Mouse (Mus musculus): Measurements from ENCODE around the gene Lrrc42.

Lrrc42 gene

GRCm38 (mm10) chr4:107248061-107248460, 5.3 kb downstream of the Lrrc42 start:
- no peak for DNase-seq (ENCODE audit: low spot score)

GRCm38 (mm10) chr4:107247110-107247509, 6.2 kb downstream of the Lrrc42 start:
- no peak for DNase-seq (ENCODE audit: low spot score)

DNA sequence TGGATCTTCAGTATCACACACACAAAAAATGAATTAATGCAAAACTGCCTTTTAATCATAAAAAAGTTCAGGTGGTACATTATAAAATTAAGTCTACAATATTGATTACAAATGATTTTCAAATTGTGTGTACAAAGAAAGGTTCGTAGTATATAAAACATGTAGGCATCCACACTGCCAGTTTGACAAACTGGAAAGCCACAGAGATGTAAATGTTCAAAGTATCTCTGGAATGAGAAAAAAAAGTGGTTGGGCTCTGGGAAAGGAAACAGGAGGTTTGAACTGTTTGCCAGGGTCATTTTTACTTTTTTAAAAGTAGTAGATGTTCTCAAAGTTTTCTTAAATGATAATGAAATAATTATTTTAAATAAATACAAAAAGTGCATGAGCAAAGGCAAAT, 7.3 kb downstream of the Lrrc42 start:
- DNase-seq (ENCODE audit: low spot score) = no peak

DNA sequence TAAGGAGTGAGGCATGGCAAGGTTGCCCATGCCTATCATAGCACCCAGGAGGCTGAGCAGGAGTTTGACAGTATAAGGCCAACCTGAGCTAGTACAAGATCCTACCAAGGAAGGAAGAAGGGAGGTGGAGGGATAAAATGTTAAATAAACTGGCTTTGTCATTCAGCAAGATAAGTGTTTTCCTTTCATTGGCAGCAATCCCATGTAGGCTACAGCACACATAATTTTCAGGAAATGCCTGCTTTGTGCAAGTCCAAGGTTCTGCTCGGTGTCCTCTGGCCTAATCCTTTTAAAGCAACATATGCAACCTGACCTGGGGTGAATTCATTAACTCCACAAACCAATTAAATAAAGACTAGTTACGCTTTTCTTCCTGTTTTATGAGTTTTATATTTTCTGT, 8.0 kb downstream of the Lrrc42 start:
- no peak for DNase-seq (ENCODE audit: low spot score)

- no peak for DNase-seq (ENCODE audit: low spot score)
Observed at GRCm38 (mm10) chr4:107243365-107244333, 9.7 kb downstream of the Lrrc42 start.

GRCm38 (mm10) chr4:107240196-107240595, 13.1 kb downstream of the Lrrc42 start:
- DNase-seq (ENCODE audit: low spot score) = no peak

DNA sequence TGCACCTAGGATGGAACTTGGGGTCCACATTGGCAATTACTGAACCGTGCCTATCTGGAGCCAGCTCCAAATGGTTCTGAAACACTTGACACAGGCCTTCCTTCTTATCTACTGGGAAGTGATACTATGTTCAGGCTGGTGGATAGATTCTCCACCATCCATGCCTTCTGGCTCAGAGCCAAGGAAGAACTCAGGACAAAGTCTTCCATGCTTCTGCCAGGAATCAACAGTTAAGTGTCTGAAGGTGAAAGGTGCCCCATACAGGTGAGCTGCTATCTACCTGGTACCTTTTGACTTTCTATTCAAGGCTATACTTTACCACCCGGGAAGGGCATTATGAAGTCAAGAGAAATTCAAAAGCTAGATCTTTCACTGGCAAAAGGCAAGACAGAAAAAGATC, 15.1 kb downstream of the Lrrc42 start:
- no peak for DNase-seq (ENCODE audit: low spot score)

DNA sequence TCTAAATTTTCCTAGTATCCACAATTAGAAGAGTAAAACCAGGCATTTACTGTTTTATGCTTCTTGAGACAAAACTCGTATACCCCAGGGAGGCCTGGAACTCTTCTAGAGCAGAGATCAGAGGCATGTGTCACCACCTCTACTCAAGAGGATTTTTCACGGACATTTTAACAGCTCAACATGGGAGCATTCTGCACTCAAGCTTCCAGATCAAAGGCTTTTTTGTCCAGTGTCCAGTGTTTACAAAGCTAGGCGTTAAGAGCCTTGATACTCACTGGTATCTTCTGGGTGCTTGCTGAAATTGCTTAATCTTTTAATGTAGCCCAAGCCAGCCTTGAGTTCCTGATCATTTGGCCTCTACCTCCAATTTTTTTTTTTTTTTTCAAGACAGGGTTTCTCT, 21.1 kb downstream of the Lrrc42 start:
- no peak for DNase-seq (ENCODE audit: low spot score)

GRCm38 (mm10) chr4:107226313-107226712, 27.0 kb downstream of the Lrrc42 start:
- no peak for DNase-seq (ENCODE audit: low spot score)

GRCm38 (mm10) chr4:107223225-107224204, 29.8 kb downstream of the Lrrc42 start:
- DNase-seq (ENCODE audit: low spot score) = peak; percentile 66

GRCm38 (mm10) chr4:107221524-107221923, 31.8 kb downstream of the Lrrc42 start:
- DNase-seq (ENCODE audit: low spot score) = peak; percentile 21

DNA sequence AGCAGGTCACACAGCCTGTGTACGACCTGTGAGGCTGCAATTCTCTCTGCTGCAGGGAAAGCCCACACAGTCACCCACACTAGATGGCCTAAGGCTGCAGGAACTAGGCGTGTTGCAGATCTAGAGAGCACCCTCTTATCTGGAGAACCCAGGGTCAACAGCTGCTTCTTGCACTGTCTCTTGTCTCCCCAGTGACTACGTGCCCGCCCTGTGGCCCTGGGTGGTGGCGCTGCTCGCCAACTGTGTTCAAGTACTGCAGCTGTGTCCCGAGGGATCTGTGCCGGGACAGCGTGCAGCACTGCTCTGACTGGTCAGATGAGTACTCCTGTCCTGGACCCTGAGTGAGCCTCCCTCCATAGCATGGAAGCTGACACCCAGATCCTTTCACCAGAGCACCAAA, 35.8 kb downstream of the Lrrc42 start:
- DNase-seq (ENCODE audit: low spot score) = no peak

GRCm38 (mm10) chr4:107213279-107214011, 39.9 kb downstream of the Lrrc42 start:
- no peak for DNase-seq (ENCODE audit: low spot score)

- no peak for DNase-seq (ENCODE audit: low spot score)
Observed at GRCm38 (mm10) chr4:107211936-107212335, 41.4 kb downstream of the Lrrc42 start.

- no peak for DNase-seq (ENCODE audit: low spot score)
Observed at GRCm38 (mm10) chr4:107211465-107211864, 41.9 kb downstream of the Lrrc42 start.

DNA sequence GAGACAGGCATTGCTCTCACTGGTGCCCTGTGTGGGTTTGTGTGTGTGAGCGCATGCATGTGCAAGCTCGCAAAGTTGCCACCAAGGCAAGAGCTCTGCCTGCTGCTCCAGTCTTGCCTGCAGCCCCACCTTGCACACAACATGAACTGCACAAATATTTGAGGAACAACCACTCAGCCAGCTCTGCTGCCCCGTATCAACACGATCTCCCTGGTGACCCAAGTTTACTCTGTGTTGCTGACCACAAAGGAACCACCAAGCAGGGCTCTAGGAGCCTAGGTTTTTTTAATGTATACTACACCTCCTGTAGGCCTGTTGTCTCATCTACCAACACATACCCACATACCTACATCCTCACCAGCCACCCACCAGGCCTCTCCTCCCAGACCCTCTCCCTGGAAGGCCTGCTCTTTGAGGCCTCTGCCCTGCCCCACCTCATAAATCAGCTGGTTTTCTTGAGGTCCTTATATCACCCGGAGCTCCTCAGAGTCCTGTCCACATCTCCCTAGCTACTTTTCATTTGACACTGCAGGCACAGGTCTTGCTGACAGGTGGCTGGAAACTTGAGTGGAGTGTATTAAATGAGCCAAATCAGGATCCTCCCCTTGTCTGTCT, 42.7 kb downstream of the Lrrc42 start:
- peak; percentile 69 for DNase-seq (ENCODE audit: low spot score)

GRCm38 (mm10) chr4:107208880-107209279, 44.5 kb downstream of the Lrrc42 start, which contains the start of gene Ldlrad1:
Ldlrad1 (plus strand) TSS chr4:107209180.
- no peak for DNase-seq (ENCODE audit: low spot score)

DNA sequence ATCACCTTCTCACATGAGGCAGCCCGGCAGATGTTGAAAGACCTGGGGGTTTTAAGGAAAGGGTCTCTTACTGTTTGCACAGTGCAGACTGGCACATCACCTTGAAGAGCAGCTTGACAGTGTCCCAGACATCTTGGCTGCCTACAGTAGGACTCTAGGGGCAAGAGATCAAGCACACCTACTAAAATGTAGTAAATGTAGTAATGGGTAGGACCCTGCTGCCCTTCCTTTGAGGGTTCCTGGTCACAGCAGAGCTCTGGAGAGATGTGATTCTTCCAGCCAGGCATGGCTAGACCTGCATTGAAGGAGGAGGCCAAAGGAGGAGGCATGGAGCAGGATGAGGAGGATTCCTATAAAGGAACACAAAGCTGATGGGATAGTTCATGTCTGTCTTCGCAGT, 46.3 kb downstream of the Lrrc42 start:
- DNase-seq (ENCODE audit: low spot score) = no peak

GRCm38 (mm10) chr4:107203001-107203400, 50.3 kb downstream of the Lrrc42 start:
- DNase-seq (ENCODE audit: low spot score) = no peak

GRCm38 (mm10) chr4:107201779-107202178, 51.6 kb downstream of the Lrrc42 start:
- no peak for DNase-seq (ENCODE audit: low spot score)

DNA sequence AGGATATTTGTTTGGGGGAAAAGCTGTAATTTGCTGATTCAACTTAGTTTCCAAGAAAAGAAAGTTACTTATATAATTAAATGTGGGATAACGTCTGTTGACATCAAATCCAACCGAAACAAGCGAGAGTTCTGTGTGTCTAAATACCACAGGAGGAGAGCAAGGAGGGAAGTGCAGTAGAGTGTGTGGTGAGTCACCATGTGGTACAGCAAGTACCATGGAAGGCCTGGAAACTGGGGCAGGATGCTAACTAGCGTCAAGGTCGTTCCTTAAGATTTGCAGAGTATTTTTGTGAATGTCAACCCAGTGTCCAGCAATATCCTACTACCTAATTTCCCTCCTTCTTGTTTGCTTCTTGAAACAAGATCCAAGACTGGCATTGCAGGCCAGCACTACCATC, 55.3 kb downstream of the Lrrc42 start:
- DNase-seq (ENCODE audit: low spot score) = no peak
